Mouse (Mus musculus): ENCODE measurements around the gene Lrrc74a.

DNA sequence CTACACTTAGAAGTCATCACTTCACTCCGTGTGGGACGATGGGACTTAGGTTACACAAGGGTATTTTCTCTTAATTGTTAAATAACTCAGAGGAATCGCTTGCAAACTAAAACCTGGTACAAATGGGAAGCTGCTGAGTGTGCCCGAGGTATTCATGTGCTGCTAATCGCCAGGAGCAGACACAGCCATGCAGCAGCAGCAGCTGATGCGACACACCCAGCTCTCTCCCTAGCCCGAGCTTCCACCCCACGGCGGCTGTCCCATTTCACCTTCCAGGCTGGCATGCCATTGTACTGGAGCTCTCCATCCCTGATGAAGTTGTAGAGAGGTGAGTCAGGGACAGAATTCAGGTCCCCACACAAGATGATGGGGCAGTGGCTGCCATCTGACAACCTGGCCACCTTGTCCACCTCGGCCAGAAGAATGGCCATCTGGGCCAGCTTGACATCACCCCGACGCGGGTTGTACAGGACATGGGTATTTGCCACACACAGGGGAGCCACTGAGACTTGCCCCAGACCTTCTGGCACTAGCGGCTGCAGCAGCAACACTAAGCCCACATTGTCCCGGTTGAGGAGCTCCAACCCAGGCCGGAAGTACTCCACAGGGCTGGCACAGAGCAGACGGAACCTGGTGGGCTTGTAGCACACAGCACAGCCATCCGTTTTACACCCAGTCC, 14.1 kb upstream of the Lrrc74a start:
- no peak for TF ChIP-seq GABPA (IDR thresholded peaks at IDR 0.05; ENCODE audit: insufficient replicate concordance, low read depth, low read length)
- no peak for TF ChIP-seq MYC (IDR thresholded peaks at IDR 0.05; ENCODE audit: low read depth, low read length)
- no peak for TF ChIP-seq ZC3H11A (IDR thresholded peaks at IDR 0.05; ENCODE audit: low read depth, low read length)
- TF ChIP-seq CTCF (conservative IDR thresholded peaks at IDR 0.05 in 1 of 2, IDR thresholded peaks at IDR 0.05 in 1 of 2; ENCODE audit: low read depth in 2 of 2, low read length in 2 of 2), result no peak
- no peak for TF ChIP-seq POLR2A (IDR thresholded peaks at IDR 0.05; ENCODE audit: low read depth, low read length)
- no peak for TF ChIP-seq ETS1 (conservative IDR thresholded peaks at IDR 0.05; ENCODE audit: low read depth, low read length)
- TF ChIP-seq ZNF384 (IDR thresholded peaks at IDR 0.05; ENCODE audit: low read depth, low read length), result no peak
- no peak for TF ChIP-seq HCFC1 (IDR thresholded peaks at IDR 0.05; ENCODE audit: low read depth, low read length)
- no peak for TF ChIP-seq E2F4 (IDR thresholded peaks at IDR 0.05; ENCODE audit: insufficient replicate concordance, low read depth, low read length)
- TF ChIP-seq MAX (IDR thresholded peaks at IDR 0.05; ENCODE audit: low read length), result no peak
- TF ChIP-seq MAFK (IDR thresholded peaks at IDR 0.05; ENCODE audit: insufficient replicate concordance, low read length), result no peak
- TF ChIP-seq ELF1 (IDR thresholded peaks at IDR 0.05; ENCODE audit: low read depth, low read length), result no peak

All from CH12.LX (cell line).